Mouse (Mus musculus) kidney, adult 2 months (tissue): Measurements from ENCODE around the gene Bst2. TPM values are rescaled to one million over a fixed set of nuclear protein-coding genes. Genes with fewer than 3 reads are reported as not detected.
A peak's percentile ranks its signal among the peaks of the same experiment; 100 is the strongest.

Source experiments
- DNase-seq: peaks from one replicate; pipeline ENCODE4 v3.0.0; 2021
- H3K27ac ChIP-seq: fragments of 200-500 bp; 2 replicates; pipeline ENCODE4 v1.5.1; 2012; ENCODE audit warnings: low read depth, low read length, control low read depth, inconsistent platforms; ENCODE audit not compliant: insufficient read depth
- H3K27me3 ChIP-seq: fragments of 200-500 bp; replicated peaks from 2 replicates; pipeline ENCODE4 v1.6.1; 2012; ENCODE audit warnings: mild to moderate bottlenecking, moderate library complexity, low read length, inconsistent platforms; ENCODE audit not compliant: control insufficient read depth, insufficient read depth
- H3K36me3 ChIP-seq: fragments of 200-500 bp; 2 replicates; pipeline ENCODE4 v1.6.1; 2012; ENCODE audit warnings: mild to moderate bottlenecking, moderate library complexity, low read length, inconsistent platforms; ENCODE audit not compliant: control insufficient read depth, insufficient read depth
- H3K4me1 ChIP-seq: fragments of 200-500 bp; 2 replicates; pipeline ENCODE4 v1.6.1; 2011; ENCODE audit warnings: low read length; ENCODE audit not compliant: control insufficient read depth, insufficient read depth
- H3K4me3 ChIP-seq: fragments of 200-500 bp; 2 replicates; pipeline ENCODE4 v1.5.1; 2011; ENCODE audit warnings: mild to moderate bottlenecking, low read depth, low read length, control low read depth; ENCODE audit not compliant: insufficient read depth
- CTCF ChIP-seq: fragments of 200-500 bp; conservative IDR thresholded peaks from 2 replicates; pipeline ENCODE4 v1.5.1; 2011; ENCODE audit warnings: low read depth, mild to moderate bottlenecking, control low read depth, low read length, moderate library complexity, mixed read lengths; ENCODE audit not compliant: insufficient read depth, insufficient read length
- POLR2A ChIP-seq: fragments of 200-500 bp; IDR thresholded peaks from one replicate; pipeline ENCODE4 v1.6.1; 2011; ENCODE audit warnings: low read depth, low read length, control low read depth
- WGBS: fragments of 180-500 bp; shearing (Covaris S2); methylation state at CpG from one replicate; pipeline ENCODE4 v1.1.7; 2018; 5-methylcytosine and 5-hydroxymethylcytosine counted together
- polyA plus RNA-seq: library from polyadenylated mRNA; depleted of rRNA; stranded (reverse); fragments of >200 nt; gene quantifications from 2 replicates; pipeline ENCODE4 v1.2.3, GENCODE M21; 2012

Bst2 gene
- polyA plus RNA-seq, 1 experiment = 184 TPM

DNA sequence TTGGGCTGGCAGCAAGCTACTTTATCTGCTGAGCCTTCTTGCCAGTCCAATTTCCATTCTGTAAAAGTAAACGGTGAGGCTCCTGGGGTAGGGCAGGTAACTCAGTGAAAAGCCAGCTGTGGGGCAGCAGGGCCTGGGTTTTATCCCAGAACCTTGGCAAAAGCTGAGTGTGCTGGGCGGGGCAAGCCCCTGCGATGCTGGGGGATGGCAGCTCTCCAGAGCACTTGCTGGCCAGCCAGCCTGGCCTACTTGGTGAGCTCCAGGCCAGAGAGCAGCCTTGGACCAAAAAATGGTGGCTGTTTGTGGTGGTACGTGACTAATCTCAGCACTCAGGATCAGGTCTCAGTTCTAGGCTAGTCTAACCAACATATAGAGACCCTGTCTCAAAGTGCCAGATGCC is 31.3 kb downstream of the Bst2 start:
- 68% methylated on average over 4 of the region's 4 CpGs for WGBS
- Histone ChIP-seq H3K27ac (no peak overlapping the region), H3K4me1 (0 out of 2 replicates have a peak, but pooled peaks cover 3% of the 10 kb centered on the region), H3K36me3 (no peaks in the 10 kb centered on the region), H3K27me3 (no peaks in the 10 kb centered on the region), H3K4me3 (no peak overlapping the region)
- TF ChIP-seq POLR2A (no peak), CTCF (no peak)
- no peak for DNase-seq

DNA sequence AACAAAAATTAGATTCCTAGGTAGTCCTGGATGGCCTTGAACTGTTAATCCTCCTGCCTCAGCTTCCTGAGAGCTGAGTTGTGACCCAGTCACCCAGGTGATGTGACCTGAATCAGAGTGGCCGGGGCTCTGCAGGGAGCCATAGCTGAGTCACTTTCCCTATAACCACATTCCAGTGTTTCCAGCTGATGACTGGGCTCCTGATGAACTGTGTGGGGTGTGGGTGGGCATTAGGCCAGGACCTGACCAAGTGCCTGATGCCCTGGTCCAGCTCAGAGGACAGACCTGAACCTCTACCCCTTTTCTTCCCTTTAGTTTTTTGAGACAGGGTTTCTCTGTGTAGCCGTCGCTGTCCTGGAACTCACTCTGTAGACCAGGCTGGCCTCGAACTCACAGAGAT is 31.9 kb downstream of the Bst2 start:
- Histone ChIP-seq H3K4me1 (0 out of 2 replicates have a peak, but pooled peaks cover 3% of the 10 kb centered on the region), H3K36me3 (no peaks in the 10 kb centered on the region), H3K27me3 (no peaks in the 10 kb centered on the region), H3K27ac (no peak overlapping the region), H3K4me3 (no peak overlapping the region)
- WGBS = 94% methylated on average over 4 of the region's 4 CpGs
- TF ChIP-seq POLR2A = no peak
- TF ChIP-seq CTCF = no peak
- no peak for DNase-seq

DNA sequence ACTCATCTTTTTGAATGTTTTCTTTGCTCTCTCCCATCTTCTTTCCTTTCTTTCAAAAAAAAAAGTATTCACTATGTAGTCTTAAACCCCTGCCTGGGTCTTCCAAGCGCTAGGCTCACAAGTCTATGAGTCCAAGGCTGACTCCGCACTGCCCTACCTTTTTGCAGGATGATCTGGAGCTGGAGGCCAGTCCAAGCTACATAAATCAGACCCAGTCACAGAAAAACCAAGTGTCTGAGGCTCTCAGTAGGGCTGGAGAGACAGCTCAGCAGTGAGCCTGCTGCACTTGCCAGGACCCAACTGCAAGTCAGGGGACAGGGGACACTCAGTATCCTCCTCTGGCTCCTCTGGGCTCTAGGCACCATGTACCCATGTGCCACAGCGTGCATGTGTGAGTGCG is 32.9 kb downstream of the Bst2 start:
- Histone ChIP-seq H3K27me3 (no peaks in the 10 kb centered on the region), H3K36me3 (no peaks in the 10 kb centered on the region), H3K4me3 (no peak overlapping the region), H3K27ac (no peak overlapping the region), H3K4me1 (peaks cover 4% of the 10 kb centered on the region; the same call in 1 of the 2 replicates)
- 86% methylated on average over 4 of the region's 4 CpGs for WGBS
- no peak for TF ChIP-seq POLR2A
- TF ChIP-seq CTCF = no peak
- no peak for DNase-seq

GRCm38 (mm10) chr8:71498816-71499690 is 38.2 kb downstream of the Bst2 start:
- H3K27me3 ChIP-seq = no peaks in the 10 kb centered on the region
- TF ChIP-seq CTCF (no peak), POLR2A (no peak)
- WGBS = 41% methylated on average over 16 of the region's 16 CpGs
- H3K4me1 ChIP-seq = peaks cover 6% of the 10 kb centered on the region; the same call in 1 of the 2 replicates
- no peaks in the 10 kb centered on the region for H3K36me3 ChIP-seq
- H3K27ac ChIP-seq = peak overlapping the region; percentile 89
- no peak overlapping the region for H3K4me3 ChIP-seq
- peak; percentile 80 for DNase-seq

GRCm38 (mm10) chr8:71497881-71498501 is 39.3 kb downstream of the Bst2 start:
- H3K36me3 ChIP-seq = no peaks in the 10 kb centered on the region
- peaks cover 6% of the 10 kb centered on the region; the same call in 1 of the 2 replicates for H3K4me1 ChIP-seq
- H3K27ac ChIP-seq = peak overlapping the region; percentile 87
- DNase-seq = peak; percentile 87
- no peaks in the 10 kb centered on the region for H3K27me3 ChIP-seq
- TF ChIP-seq CTCF (no peak), POLR2A (no peak)
- no peak overlapping the region; the same call in 1 of the 2 replicates for H3K4me3 ChIP-seq
- WGBS = 12% methylated on average over 15 of the region's 15 CpGs

DNA sequence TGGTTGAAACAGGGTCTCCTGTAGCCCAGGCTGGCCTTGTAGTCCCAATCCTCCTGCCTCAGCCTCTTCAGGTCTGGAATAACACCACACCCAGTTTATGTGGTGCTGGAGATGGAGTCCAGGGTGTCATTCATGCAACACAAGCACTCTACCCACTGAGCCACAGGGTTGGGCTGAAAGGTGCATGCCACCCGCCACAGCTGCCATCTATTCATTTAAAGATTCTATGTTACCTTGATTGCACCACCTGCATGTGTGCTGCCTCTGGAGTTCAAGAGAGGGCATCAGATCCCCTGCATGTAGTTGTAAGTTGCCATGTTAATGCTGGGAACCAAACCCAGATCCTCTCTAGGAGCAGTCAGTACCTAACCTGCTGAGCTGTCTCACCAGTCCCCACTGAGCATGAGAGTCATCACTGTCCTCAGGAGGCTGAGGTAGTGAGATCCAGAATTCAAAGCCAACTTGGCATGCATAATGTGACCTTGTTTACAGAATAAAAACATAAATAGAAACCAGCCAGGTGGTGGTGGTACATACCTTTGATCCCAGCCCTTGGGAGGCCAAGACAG is 40.1 kb downstream of the Bst2 start:
- Histone ChIP-seq H3K4me1 (peaks cover 6% of the 10 kb centered on the region; the same call in 1 of the 2 replicates), H3K27ac (peak overlapping the region; percentile 6; the same call in 1 of the 2 replicates), H3K36me3 (no peaks in the 10 kb centered on the region), H3K27me3 (no peaks in the 10 kb centered on the region), H3K4me3 (no peak overlapping the region)
- TF ChIP-seq CTCF (no peak), POLR2A (no peak)
- 88% methylated on average over 1 of the region's 1 CpGs for WGBS
- DNase-seq = no peak

DNA sequence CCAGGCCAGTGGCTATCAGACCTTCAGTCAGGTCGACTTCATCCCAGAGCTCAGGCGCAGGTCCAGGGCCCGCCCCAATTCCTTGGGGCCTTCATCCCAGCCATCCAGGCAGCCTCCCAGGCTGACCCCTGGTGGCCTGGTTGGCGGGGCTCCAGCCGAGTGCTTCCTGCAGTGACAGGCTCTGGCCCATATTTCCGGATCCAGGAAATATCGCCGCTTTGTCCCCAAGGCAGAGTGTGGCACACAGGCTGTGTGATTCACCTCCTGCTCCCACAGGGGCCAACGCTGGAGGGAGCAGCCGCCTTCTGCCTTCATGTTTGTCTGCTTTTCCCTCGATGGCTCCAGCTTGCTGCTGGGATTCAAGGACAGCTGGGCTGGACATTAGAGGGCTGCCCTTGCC is 40.8 kb downstream of the Bst2 start:
- peak; percentile 97 for DNase-seq
- no peak overlapping the region for H3K4me3 ChIP-seq
- no peaks in the 10 kb centered on the region for H3K36me3 ChIP-seq
- no peaks in the 10 kb centered on the region for H3K27me3 ChIP-seq
- WGBS = 31% methylated on average over 11 of the region's 11 CpGs
- TF ChIP-seq CTCF (peak; percentile 35), POLR2A (no peak)
- H3K4me1 ChIP-seq = peaks cover 6% of the 10 kb centered on the region; the same call in 1 of the 2 replicates
- peak overlapping the region; percentile 66 for H3K27ac ChIP-seq
